Mouse (Mus musculus) heart, postnatal 0 days (tissue): ENCODE measurements at regions not wholly inside any gene's neighbourhood (a gene's known extent, or its start where the extent isn't known, plus 50 kb on each side); places are given as distances from the start of the nearest gene placed in this dataset.

ENCODE experiments used
- ATAC-seq: fragments of 200-750 bp; cut with Nextera tagmentation; 2 replicates; pipeline ENCODE4 v1.8.0; 2017; ENCODE audit warnings: low read depth, moderate number of reproducible peaks, moderate library complexity; ENCODE audit not compliant: insufficient read depth
- DNase-seq: peaks from one replicate; pipeline ENCODE4 v3.0.0-alpha.2; 2016; ENCODE audit warnings: low spot score
- H3K27ac ChIP-seq: fragments of 300-500 bp; sonication (generic); 2 replicates; pipeline ENCODE4 v1.5.1; 2014; ENCODE audit warnings: low read depth, mild to moderate bottlenecking
- H3K27me3 ChIP-seq: fragments of 300-500 bp; sonication (generic); 2 replicates; pipeline ENCODE4 v1.6.1; 2014; ENCODE audit warnings: low read length, mixed read lengths; ENCODE audit not compliant: control insufficient read depth, insufficient read depth
- H3K36me3 ChIP-seq: fragments of 300-500 bp; sonication (generic); replicated peaks from 2 replicates; pipeline ENCODE4 v1.6.1; 2014; ENCODE audit warnings: low read length, mixed read lengths; ENCODE audit not compliant: control insufficient read depth, insufficient read depth
- H3K4me1 ChIP-seq: fragments of 300-500 bp; sonication (generic); 2 replicates; pipeline ENCODE4 v1.6.1; 2014; ENCODE audit warnings: antibody characterized with exemption; ENCODE audit not compliant: control insufficient read depth, insufficient read depth
- H3K4me2 ChIP-seq: fragments of 300-500 bp; sonication (generic); 2 replicates; pipeline ENCODE4 v1.6.1; 2014; ENCODE audit warnings: low read depth, mild to moderate bottlenecking, low read length, moderate library complexity
- H3K4me3 ChIP-seq: fragments of 300-500 bp; sonication (generic); 2 replicates; pipeline ENCODE4 v1.5.1; 2014; ENCODE audit warnings: low read depth, low read length
- H3K9ac ChIP-seq: fragments of 300-500 bp; sonication (generic); replicated peaks from 2 replicates; pipeline ENCODE4 v1.6.1; 2014; ENCODE audit warnings: low read depth, low read length, mixed read lengths
- H3K9me3 ChIP-seq: fragments of 300-500 bp; sonication (generic); replicated peaks from 2 replicates; pipeline ENCODE4 v1.6.1; 2016; ENCODE audit warnings: low read length; ENCODE audit not compliant: control insufficient read depth
- CTCF ChIP-seq: IDR thresholded peaks from 2 replicates; pipeline ENCODE4 v1.5.1; 2016; ENCODE audit warnings: antibody characterized with exemption, control low read depth, low read depth
- EP300 ChIP-seq: IDR thresholded peaks from 2 replicates; pipeline ENCODE4 v1.6.1; 2016; ENCODE audit warnings: antibody characterized with exemption, low read depth
- WGBS: fragments of 180-500 bp; shearing (Covaris S2); extraction: QIAGEN DNeasy Blood & Tissue Kit; methylation state at CpG from one replicate; pipeline ENCODE4 v1.1.7; 2014; 5-methylcytosine and 5-hydroxymethylcytosine counted together

DNA sequence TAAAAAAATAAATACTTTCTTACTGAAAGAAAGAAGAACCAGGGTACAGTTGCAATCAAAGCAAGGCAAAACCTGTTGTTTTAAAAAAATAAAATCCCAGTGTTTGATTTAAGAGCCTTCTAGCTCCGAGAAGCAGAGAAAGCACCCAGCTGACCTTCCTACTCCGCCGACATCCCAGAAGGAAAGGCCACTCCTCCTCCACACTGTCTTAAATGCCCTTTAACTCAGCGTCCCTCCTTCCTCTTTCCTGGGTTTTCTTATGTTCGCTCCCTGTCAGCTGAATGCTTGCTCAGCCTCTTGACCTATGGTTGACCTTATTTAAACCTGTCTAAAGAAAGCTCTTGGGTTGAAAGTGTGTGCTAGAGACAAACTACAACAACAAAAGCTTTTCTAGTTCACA is 79.1 kb downstream of the Sptssa start:
- H3K4me1 ChIP-seq, result no peaks in the 10 kb centered on the region
- H3K36me3 ChIP-seq, result no peaks in the 10 kb centered on the region
- 29% methylated on average over 5 of the region's 5 CpGs for WGBS
- H3K4me3 ChIP-seq, result no peak overlapping the region
- no peak overlapping the region for H3K4me2 ChIP-seq
- H3K9ac ChIP-seq, result no peak overlapping the region
- TF ChIP-seq EP300, result no peak
- TF ChIP-seq CTCF, result no peak
- no peaks in the 10 kb centered on the region for H3K27me3 ChIP-seq
- H3K9me3 ChIP-seq, result no peaks in the 10 kb centered on the region; the same call in 1 of the 2 replicates
- ATAC-seq, result no peak
- no peak overlapping the region for H3K27ac ChIP-seq
- no peak for DNase-seq

DNA sequence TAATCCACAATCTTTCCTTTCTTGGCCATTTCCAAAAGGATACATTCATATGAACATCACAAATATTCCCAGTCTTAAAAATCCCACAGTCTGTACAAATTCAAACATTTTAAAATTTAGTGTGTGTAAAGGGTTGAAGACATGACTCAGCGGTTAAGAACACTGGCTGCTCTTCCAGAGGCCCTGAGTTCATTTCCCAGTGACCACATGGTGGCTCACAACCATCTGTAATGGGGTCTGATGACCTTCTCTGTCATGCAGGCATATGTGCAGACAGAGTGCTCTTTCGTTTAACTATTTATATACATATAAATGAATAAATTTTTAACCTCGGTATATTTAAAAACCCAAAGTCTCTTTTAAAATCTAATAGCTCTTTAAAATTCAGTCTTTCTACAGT is 79.6 kb downstream of the Sptssa start:
- 52% methylated on average over 3 of the region's 3 CpGs for WGBS
- no peaks in the 10 kb centered on the region for H3K36me3 ChIP-seq
- no peak for DNase-seq
- H3K4me2 ChIP-seq, result no peak overlapping the region
- H3K9me3 ChIP-seq, result no peaks in the 10 kb centered on the region; the same call in 1 of the 2 replicates
- no peak for TF ChIP-seq CTCF
- TF ChIP-seq EP300, result no peak
- H3K4me3 ChIP-seq, result no peak overlapping the region
- no peaks in the 10 kb centered on the region for H3K4me1 ChIP-seq
- H3K27ac ChIP-seq, result no peak overlapping the region
- ATAC-seq, result no peak
- no peaks in the 10 kb centered on the region for H3K27me3 ChIP-seq
- H3K9ac ChIP-seq, result no peak overlapping the region

DNA sequence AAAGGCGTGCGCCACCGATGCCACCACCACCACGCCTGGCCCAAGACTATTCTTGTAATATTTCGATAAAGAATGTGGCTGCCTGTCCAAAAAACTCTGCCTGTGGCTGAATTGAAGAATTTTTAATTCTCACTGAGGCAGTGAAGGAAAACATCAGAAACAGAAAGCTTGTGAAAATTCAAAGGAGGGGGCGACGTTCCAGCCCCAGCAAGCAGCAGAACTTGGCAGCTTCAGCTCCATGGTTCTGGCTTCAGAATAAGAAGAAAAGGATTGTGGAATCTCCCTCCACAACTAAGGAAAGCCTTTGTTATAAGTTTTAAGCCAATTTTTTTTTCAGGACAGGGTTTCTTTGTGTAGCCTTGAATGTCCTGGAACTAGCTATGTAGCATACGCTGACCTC is 83.5 kb downstream of the Sptssa start:
- DNase-seq (no peak), ATAC-seq (no peak)
- H3K27me3 ChIP-seq, result no peaks in the 10 kb centered on the region
- H3K4me1 ChIP-seq, result no peaks in the 10 kb centered on the region
- no peaks in the 10 kb centered on the region for H3K36me3 ChIP-seq
- no peak for TF ChIP-seq CTCF
- TF ChIP-seq EP300, result no peak
- WGBS, result 92% methylated on average over 8 of the region's 8 CpGs
- no peak overlapping the region for H3K27ac ChIP-seq
- no peak overlapping the region for H3K9ac ChIP-seq
- no peak overlapping the region for H3K4me3 ChIP-seq
- H3K4me2 ChIP-seq, result no peak overlapping the region
- no peaks in the 10 kb centered on the region for H3K9me3 ChIP-seq

DNA sequence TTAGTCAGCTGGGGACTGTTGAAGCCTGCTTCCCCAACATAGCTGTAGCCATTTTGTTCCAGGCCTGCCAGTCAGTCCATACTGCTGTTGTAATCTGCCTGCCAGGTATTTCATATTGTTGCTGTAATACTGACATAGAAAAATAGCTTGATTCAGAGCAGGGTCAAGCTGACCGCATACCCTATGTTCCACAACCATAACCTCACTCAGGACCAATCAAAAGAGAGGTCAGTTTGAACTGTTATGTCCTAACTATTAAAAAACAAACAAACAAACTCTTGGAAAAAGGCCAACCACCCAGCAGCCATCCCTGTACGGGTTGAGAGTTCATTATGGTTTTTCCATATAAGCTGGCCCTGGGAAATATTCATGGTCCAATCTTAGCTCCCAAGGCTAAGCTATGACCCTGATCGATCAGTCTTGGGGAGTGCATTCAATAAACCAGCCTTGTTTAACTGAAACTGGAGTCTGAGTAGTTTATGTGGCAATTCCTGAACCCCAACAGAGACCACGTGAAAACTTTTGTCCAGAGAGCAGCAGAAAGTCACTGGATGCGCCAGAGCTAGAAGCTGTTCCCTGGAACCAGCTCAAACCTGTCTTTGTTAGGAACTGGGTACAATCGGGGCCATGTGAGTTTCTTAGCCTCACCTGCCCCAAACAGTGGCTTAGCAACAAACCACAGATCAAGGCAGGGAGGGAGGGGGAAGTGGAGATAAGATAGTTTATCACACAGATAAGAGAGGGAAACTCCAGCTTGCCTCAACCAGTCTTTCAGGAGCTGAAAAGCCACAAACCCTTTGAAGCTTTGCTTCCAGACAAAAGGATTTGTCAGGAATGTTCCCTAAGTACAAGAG is 88.1 kb downstream of the Sptssa start:
- Histone ChIP-seq H3K4me1 (no peaks in the 10 kb centered on the region), H3K9me3 (no peaks in the 10 kb centered on the region), H3K27ac (no peak overlapping the region), H3K4me3 (no peak overlapping the region), H3K4me2 (no peak overlapping the region), H3K36me3 (no peaks in the 10 kb centered on the region), H3K9ac (no peak overlapping the region), H3K27me3 (no peaks in the 10 kb centered on the region)
- no peak for DNase-seq
- no peak for ATAC-seq
- TF ChIP-seq CTCF, result no peak
- no peak for TF ChIP-seq EP300
- WGBS, result 67% methylated on average over 6 of the region's 6 CpGs

DNA sequence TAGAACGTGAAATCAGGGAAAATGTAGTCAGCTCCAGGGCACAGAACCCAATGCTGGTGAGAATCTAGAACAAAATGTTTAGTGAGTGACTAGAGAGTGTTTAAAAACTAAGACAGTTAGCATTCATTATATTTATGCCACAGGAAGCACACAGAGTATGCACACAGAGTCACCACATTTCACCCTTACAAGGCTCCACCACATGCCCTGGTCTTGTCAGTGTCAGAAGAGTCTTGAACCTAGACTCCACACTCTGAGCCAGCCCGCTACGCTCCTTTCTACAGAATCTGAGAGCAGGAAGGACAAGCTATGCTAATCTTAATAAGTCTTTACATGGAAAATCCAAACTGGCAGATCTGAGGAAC is 89.0 kb downstream of the Sptssa start:
- Histone ChIP-seq H3K9ac (no peak overlapping the region), H3K9me3 (no peaks in the 10 kb centered on the region), H3K27ac (no peak overlapping the region), H3K27me3 (no peaks in the 10 kb centered on the region), H3K4me1 (no peaks in the 10 kb centered on the region), H3K4me2 (no peak overlapping the region), H3K4me3 (no peak overlapping the region), H3K36me3 (no peaks in the 10 kb centered on the region)
- 96% methylated on average over 3 of the region's 3 CpGs for WGBS
- no peak for DNase-seq
- no peak for TF ChIP-seq CTCF
- TF ChIP-seq EP300, result no peak
- ATAC-seq, result no peak
